Mouse (Mus musculus) liver, adult 10 weeks (tissue): ENCODE results near the gene Wnk4. TPM values are rescaled to one million over a fixed set of nuclear protein-coding genes. Genes with fewer than 3 reads are reported as not detected.

ENCODE experiments used
- polyA plus RNA-seq: library from polyadenylated mRNA; stranded (reverse); fragments of 350-450 nt; fragmentation: Illumina TruSeq; extraction: RNeasy Lipid Tissue Mini Kit (QIAGEN cat#74804); gene quantifications from one replicate; pipeline ENCODE4 v1.2.3, GENCODE M21; 2014; ENCODE audit warnings: low read depth, low replicate concordance

Wnk4 gene
- polyA plus RNA-seq, result not detected

GRCm38 (mm10) chr11:101259948-101260825 is at the start of gene Wnk4:
Gene Wnk4, plus strand, starts transcription at chr11:101260567.

GRCm38 (mm10) chr11:101226065-101226701 is 34.2 kb upstream of the Wnk4 start, which contains the start of gene Ezh1:
Gene Ezh1, minus strand, starts transcription at chr11:101226463.

GRCm38 (mm10) chr11:101245855-101246701 is 14.3 kb upstream of the Wnk4 start, which contains the start of gene Ramp2:
Gene Ramp2, plus strand, starts transcription at chr11:101246028.

GRCm38 (mm10) chr11:101253613-101254389 is 6.6 kb upstream of the Wnk4 start, which contains the start of gene Vps25:
Gene Vps25, plus strand, starts transcription at chr11:101253707.

GRCm38 (mm10) chr11:101278223-101279192 is 18.1 kb downstream of the Wnk4 start, which contains the start of the genes Cntd1 and Coa3:
Gene Cntd1, plus strand, starts transcription at chr11:101279012.
Gene Coa3, minus strand, starts transcription at chr11:101279114.

GRCm38 (mm10) chr11:101302004-101302798 is 41.8 kb downstream of the Wnk4 start, which contains the start of gene Becn1:
Gene Becn1, minus strand, starts transcription at chr11:101302286.

GRCm38 (mm10) chr11:101315665-101316500 is 55.5 kb downstream of the Wnk4 start, which contains the start of gene Psme3:
Gene Psme3, plus strand, starts transcription at chr11:101316213.

GRCm38 (mm10) chr11:101324763-101325162 is 64.4 kb downstream of the Wnk4 start, which contains the start of gene Aoc2:
Gene Aoc2, plus strand, starts transcription at chr11:101325063.

Other genes starting within 250 kb of the Wnk4 start
- gene Naglu, start 190.6 kb upstream of the Wnk4 start, polyA plus RNA-seq, result 1.4 TPM
- not detected for gene Hsd17b1, start 182.2 kb upstream of the Wnk4 start, polyA plus RNA-seq
- gene Coasy, start 178.0 kb upstream of the Wnk4 start, polyA plus RNA-seq, result 11.6 TPM
- 40.8 TPM for gene Mlx, start 173.3 kb upstream of the Wnk4 start, polyA plus RNA-seq
- gene Psmc3ip, start 165.1 kb upstream of the Wnk4 start, polyA plus RNA-seq, result not detected
- 43.4 TPM for gene Retreg3, start 140.7 kb upstream of the Wnk4 start, polyA plus RNA-seq
- gene Tubg1, start 140.6 kb upstream of the Wnk4 start, polyA plus RNA-seq, result 1.6 TPM
- gene Tubg2, start 104.7 kb upstream of the Wnk4 start, polyA plus RNA-seq, result not detected
- gene Cntnap1, start 90.0 kb upstream of the Wnk4 start, polyA plus RNA-seq, result 0.08 TPM
- not detected for gene Plekhh3, start 89.2 kb upstream of the Wnk4 start, polyA plus RNA-seq
- not detected for gene Ccr10, start 85.1 kb upstream of the Wnk4 start, polyA plus RNA-seq
- gene Ezh1, start 34.1 kb upstream of the Wnk4 start, polyA plus RNA-seq, result 6.2 TPM
- 4.4 TPM for gene Ramp2, start 14.5 kb upstream of the Wnk4 start, polyA plus RNA-seq
- 82.1 TPM for gene Vps25, start 6.9 kb upstream of the Wnk4 start, polyA plus RNA-seq
- gene Cntd1, start 18.4 kb downstream of the Wnk4 start, polyA plus RNA-seq, result not detected
- gene Coa3, start 18.5 kb downstream of the Wnk4 start, polyA plus RNA-seq, result 11.5 TPM
- 49.8 TPM for gene Becn1, start 41.7 kb downstream of the Wnk4 start, polyA plus RNA-seq
- gene Psme3, start 55.6 kb downstream of the Wnk4 start, polyA plus RNA-seq, result 96.3 TPM
- not detected for gene Aoc2, start 64.5 kb downstream of the Wnk4 start, polyA plus RNA-seq
- gene Aoc3, start 70.0 kb downstream of the Wnk4 start, polyA plus RNA-seq, result 0.16 TPM
- 315 TPM for gene G6pc, start 107.0 kb downstream of the Wnk4 start, polyA plus RNA-seq
- 5.7 TPM for gene Aarsd1, start 157.0 kb downstream of the Wnk4 start, polyA plus RNA-seq
- gene Gm27029, start 164.2 kb downstream of the Wnk4 start, polyA plus RNA-seq, result 0.95 TPM
- gene Rundc1, start 164.5 kb downstream of the Wnk4 start, polyA plus RNA-seq, result 1.6 TPM
- not detected for gene Ptges3l, start 164.8 kb downstream of the Wnk4 start, polyA plus RNA-seq
- 30.0 TPM for gene Rpl27, start 181.7 kb downstream of the Wnk4 start, polyA plus RNA-seq
- 3.8 TPM for gene Ifi35, start 187.8 kb downstream of the Wnk4 start, polyA plus RNA-seq
- gene Rnd2, start 204.4 kb downstream of the Wnk4 start, polyA plus RNA-seq, result 10.8 TPM
- gene Vat1, start 205.7 kb downstream of the Wnk4 start, polyA plus RNA-seq, result 1.9 TPM